33 mouse cellular contexts compared by ENCODE assay signal in the genomic region with DNA sequence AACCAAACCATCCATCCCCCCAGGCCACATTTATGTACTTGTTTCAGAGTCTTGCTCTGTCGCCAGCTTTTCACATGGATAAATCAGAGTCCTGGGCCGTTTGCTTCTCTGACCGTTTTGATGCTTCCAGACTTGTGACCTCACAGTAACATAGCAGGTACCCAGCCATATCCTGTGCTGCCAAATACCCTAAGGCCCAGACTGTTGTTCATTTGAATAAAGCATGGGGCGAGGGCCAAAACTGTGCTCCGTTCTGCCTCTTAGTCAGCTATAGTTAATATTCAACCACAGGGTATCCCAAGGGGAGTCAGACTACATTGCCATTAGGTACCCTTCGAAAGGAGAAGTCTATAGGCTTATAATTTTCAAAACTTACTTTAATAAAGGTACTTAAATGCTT. TPM values are rescaled to one million over a fixed set of nuclear protein-coding genes. Genes with fewer than 3 reads are reported as not detected.
DNase-seq lines count a peak whose midpoint lies in the region; ATAC-seq and TF ChIP-seq lines count a peak whose summit lies in the region.
"Had no signal": no experiment of that assay in that cellular context is flagged by ENCODE, and none has a peak within 500 bp of the region (broad histone marks: within the 10 kb centered on the region; RNA-seq: fewer than 3 reads in every experiment).

No protein-coding gene starts in this region.

- in situ Hi-C loops in Patski (cut with MboI; ENCODE audit: low pct_unique_long_range_greater_than_20kb), result no loop called here

- no peaks in the 10 kb centered on the region for H3K36me3 ChIP-seq in small intestine, adult 2 months (ENCODE audit: control insufficient read depth, insufficient read depth, low read length)
- H3K36me3 ChIP-seq: embryonic facial prominence, embryonic 13.5 days; forebrain, embryonic 10.5 days; forebrain, embryonic 15.5 days; heart, embryonic 13.5 days; limb, embryonic 13.5 days; lung, embryonic 15.5 days; midbrain, embryonic 10.5 days; midbrain, embryonic 15.5 days; neural tube, embryonic 15.5 days had no signal

- no peak overlapping the region for H3K4me3 ChIP-seq in small intestine, adult 2 months (ENCODE audit: low read depth, low read length)
- H3K4me3 ChIP-seq: embryonic facial prominence, embryonic 13.5 days; forebrain, embryonic 10.5 days; forebrain, embryonic 15.5 days; heart, embryonic 13.5 days; left cerebral cortex, adult 2 months; limb, embryonic 13.5 days; lung, embryonic 15.5 days; midbrain, embryonic 10.5 days; midbrain, embryonic 15.5 days; neural tube, embryonic 15.5 days had no signal

- peaks cover 8% of the 10 kb centered on the region for H3K4me1 ChIP-seq in small intestine, adult 2 months (ENCODE audit: control insufficient read depth, insufficient read depth, insufficient read length, low read length)
- H3K4me1 ChIP-seq: embryonic facial prominence, embryonic 13.5 days; forebrain, embryonic 10.5 days; forebrain, embryonic 15.5 days; heart, embryonic 13.5 days; limb, embryonic 13.5 days; lung, embryonic 15.5 days; midbrain, embryonic 10.5 days; midbrain, embryonic 15.5 days; neural tube, embryonic 15.5 days had no signal

- no peaks in the 10 kb centered on the region for H3K27me3 ChIP-seq in Patski
- no peaks in the 10 kb centered on the region for H3K27me3 ChIP-seq in small intestine, adult 2 months (ENCODE audit: control insufficient read depth, insufficient read depth, low read length)
- H3K27me3 ChIP-seq: embryonic facial prominence, embryonic 13.5 days; forebrain, embryonic 15.5 days; heart, embryonic 13.5 days; limb, embryonic 13.5 days; lung, embryonic 15.5 days; midbrain, embryonic 15.5 days; neural tube, embryonic 15.5 days had no signal

- TF ChIP-seq POLR2A in small intestine, adult 2 months (IDR thresholded peaks at IDR 0.05; ENCODE audit: low read depth, low read length), result no peak

- no peak for TF ChIP-seq CTCF in Patski (IDR thresholded peaks at IDR 0.05)
- TF ChIP-seq CTCF in small intestine, adult 2 months (IDR thresholded peaks at IDR 0.05; ENCODE audit: extremely low read depth, insufficient read length, insufficient replicate concordance, low read depth, low read length), result no peak

- peak; percentile 56 for DNase-seq in Patski (ENCODE audit: low read depth, low spot score)
- DNase-seq in kidney, adult 9 months, result peak; percentile 64
- DNase-seq in kidney, postnatal 10 days, result peak; percentile 50
- no peak for DNase-seq in adrenal gland, adult 18-20 months (ENCODE audit: low spot score in 2 of 2)
- no peak for DNase-seq in thymus, postnatal 10 days (ENCODE audit: low spot score in 2 of 2)
- DNase-seq: adrenal gland, postnatal 25 days; cerebellum, adult 18-20 months; heart, postnatal 10 days; retina, postnatal 1 day; right cerebral cortex, postnatal 25 days; thymus, postnatal 14 days had no signal

- H3K27ac ChIP-seq in small intestine, adult 2 months (ENCODE audit: insufficient read depth, low read depth, low read length), result peak overlapping the region; percentile 45; the same call in 1 of the 2 replicates
- H3K27ac ChIP-seq: embryonic facial prominence, embryonic 13.5 days; forebrain, embryonic 10.5 days; forebrain, embryonic 15.5 days; heart, embryonic 13.5 days; hindbrain, embryonic 14.5 days; left cerebral cortex, adult 2 months; limb, embryonic 13.5 days; lung, embryonic 15.5 days; midbrain, embryonic 10.5 days; midbrain, embryonic 15.5 days; neural tube, embryonic 15.5 days had no signal

- 34% methylated on average over 6 of the region's 6 CpGs for WGBS in small intestine, adult 2 months

- CTCF ChIA-PET in Patski (lab: Charles Lee), result no interaction called here

- POLR2A ChIA-PET in Patski (lab: Charles Lee), result no interaction called here

- ATAC-seq in Patski, result peak; percentile 84
- ATAC-seq in granulocyte monocyte progenitor cell, adult 5-6 weeks (replicated peaks; ENCODE audit: poor library complexity, severe bottlenecking), result no peak
- ATAC-seq: forebrain, embryonic 15.5 days; inflammation-experienced regulatory T-cells, adult 6 months; midbrain, embryonic 15.5 days had no signal

RNA-seq across cellular contexts. Expression of gene B4galnt2, which starts 21.7 kb away (rescaled TPM):
- 0.21 TPM for polyA plus RNA-seq in Patski (2021)
- 75.7 and 133 TPM in 2 replicates for polyA plus RNA-seq in small intestine, adult 2 months (2012; rRNA removed)
- not detected in 2 replicates for total RNA-seq in granulocyte monocyte progenitor cell, adult 5-6 weeks (2014; fragmentation: Nextera tagmentation)
- not detected in 2 replicates for total RNA-seq in granulocyte monocyte progenitor cell, adult 5-6 weeks (2017)
- total RNA-seq in adrenal gland, adult 18-20 months (2021), result not detected
- total RNA-seq: adrenal gland, postnatal 25 days; common myeloid progenitor, adult 5-6 weeks; gastrocnemius, adult 8-10 months; gastrocnemius, postnatal 4 days; heart, adult 8-10 months; heart, postnatal 10 days; layer of hippocampus, postnatal 10 days; left cerebral cortex, adult 2 months; left cerebral cortex, postnatal 25 days; megakaryocyte progenitor cell, adult 5-6 weeks had no signal
- polyA plus RNA-seq: forebrain, embryonic 10.5 days; forebrain, embryonic 15.5 days; hindbrain, embryonic 14.5 days; midbrain, embryonic 15.5 days; neural tube, embryonic 15.5 days; spleen, adult 2 months had no signal

Comparison
In these comparisons a context has a peak if more than half of its experiments do, and no peak if none do; other contexts are left out.
1. DNase-seq: peak in Patski (single experiment), kidney, adult 9 months (single experiment) and kidney, postnatal 10 days (single experiment); none in adrenal gland, adult 18-20 months (0 of 2) and thymus, postnatal 10 days (0 of 2).